Mouse (Mus musculus): ENCODE data around the gene Srsf5.
"Not testable (repeated sequence)": the region's sequence is repeated elsewhere in the genome, so short reads cannot be mapped to it uniquely, and the experiment has no call there.

DNA sequence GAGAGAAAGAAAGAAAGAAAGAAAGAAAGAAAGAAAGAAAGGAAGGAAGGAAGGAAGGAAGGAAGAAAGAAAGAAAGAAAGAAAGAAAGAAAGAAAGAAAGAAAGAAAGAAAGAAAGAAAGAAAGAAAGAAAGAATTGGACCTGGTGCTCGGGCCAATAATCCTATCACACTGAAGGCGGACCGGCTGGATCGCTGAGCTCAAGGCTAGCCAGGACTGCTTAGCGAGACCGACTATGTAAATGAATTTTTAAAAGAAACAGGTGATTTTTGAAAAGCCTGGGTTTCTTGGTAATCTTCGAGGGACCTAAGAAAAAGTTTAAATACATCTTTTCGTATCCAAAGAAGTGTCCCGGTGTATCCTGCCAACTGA, 356 bp upstream of the Srsf5 start:
- TF ChIP-seq E2F4 (IDR thresholded peaks at IDR 0.05; ENCODE audit: insufficient read depth); MYOG (IDR thresholded peaks at IDR 0.05; ENCODE audit: control insufficient read depth in 1 of 3, insufficient read depth in 1 of 3, insufficient read length in 2 of 3, low read depth in 2 of 3); POLR2A (IDR thresholded peaks at IDR 0.05; ENCODE audit: insufficient read length, low read depth); REST (IDR thresholded peaks at IDR 0.05; ENCODE audit: insufficient read depth, insufficient read length): not testable (repeated sequence)
